Mouse (Mus musculus): ENCODE data around the gene 1700016H13Rik. TPM values are rescaled to one million over a fixed set of nuclear protein-coding genes. Genes with fewer than 3 reads are reported as not detected.

1700016H13Rik gene
- not detected in 2 replicates for total RNA-seq (2023)

DNA sequence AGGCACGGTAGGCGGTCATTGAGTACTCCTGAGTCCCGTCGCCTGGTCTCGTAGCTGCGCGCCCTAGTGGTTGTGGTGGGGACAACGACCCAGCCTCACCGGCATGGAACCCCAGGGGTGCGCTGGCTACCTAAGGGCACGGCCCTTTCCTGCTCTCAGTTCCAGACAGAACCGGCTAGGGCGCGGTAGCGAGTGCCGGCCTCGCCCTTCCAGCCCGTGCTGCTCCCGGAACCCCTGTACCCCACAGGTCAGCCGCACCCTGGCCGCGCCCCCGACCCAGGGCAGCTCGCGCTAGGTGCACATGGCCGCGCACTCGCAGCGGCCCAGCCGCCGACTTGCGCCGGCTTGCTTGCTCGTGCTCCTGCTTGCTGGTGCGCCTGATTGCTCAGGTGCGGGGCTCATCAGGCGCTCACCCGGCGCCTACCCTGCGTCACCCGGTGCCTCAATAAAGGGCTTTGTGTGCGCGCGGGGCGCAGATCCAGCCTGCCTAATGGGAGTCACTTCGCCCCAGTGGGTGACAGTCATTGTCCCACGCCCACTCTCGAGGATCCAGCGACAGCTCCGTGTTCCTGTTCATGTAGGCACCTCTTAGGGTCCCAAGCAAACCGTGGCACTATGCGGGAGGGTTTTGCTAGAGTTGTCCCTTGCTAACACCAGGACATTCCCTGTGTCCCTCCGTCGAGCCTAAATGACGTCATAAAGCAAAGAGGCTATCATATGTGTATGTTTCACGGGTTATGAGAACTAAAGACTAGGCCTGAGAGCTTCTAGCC, at the start of gene 1700016H13Rik:
Gene 1700016H13Rik (minus strand): TSS at position 665 of the 773 bp plus-strand sequence.

DNA sequence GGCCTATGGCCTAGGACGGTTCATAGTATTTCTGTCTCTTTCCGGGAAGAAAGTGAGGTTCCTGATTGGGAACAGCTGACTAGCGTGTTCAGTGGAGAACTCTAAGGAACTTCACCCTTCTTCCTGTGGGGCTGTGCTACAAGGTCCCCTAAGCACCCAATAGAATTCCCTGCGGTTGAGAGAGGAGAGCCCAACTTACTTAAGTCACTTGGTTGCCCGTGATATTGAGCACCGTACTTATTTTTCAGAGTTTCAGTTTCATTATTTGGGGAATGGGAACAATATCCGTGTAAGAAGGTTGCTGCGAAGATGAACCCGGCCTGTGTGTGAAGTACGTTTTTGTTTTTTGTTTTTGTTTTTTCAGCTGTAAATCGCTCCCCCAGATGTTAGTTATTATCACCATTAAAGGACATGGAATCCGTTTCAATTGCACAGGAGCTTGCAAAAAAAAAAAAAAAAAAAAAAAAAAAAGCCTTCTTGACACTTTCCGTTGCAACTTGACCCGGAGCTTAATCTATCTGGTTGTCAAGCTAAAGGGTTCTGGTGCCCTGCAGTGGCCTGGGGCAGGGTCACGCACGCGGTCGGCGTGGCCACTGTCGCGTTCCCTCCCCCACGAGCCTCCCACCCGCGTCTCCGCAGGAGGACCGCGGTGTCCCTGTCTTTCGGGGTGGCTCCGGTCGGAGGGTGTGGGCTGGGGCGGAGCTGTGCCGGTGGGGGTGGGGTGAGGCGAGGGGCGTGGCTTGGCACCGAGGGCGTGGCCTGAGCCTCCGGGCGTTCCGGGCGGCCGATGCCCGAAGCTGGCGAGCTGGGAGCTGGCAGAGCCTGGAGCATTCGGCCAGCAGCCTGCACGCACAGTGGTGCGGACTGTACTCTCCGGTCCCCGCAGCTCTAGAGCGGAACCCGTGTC, 36.1 kb upstream of the 1700016H13Rik start, which contains the start of gene Aff1:
Gene Aff1 (plus strand): TSS at position 751 of the 907 bp plus-strand sequence.

DNA sequence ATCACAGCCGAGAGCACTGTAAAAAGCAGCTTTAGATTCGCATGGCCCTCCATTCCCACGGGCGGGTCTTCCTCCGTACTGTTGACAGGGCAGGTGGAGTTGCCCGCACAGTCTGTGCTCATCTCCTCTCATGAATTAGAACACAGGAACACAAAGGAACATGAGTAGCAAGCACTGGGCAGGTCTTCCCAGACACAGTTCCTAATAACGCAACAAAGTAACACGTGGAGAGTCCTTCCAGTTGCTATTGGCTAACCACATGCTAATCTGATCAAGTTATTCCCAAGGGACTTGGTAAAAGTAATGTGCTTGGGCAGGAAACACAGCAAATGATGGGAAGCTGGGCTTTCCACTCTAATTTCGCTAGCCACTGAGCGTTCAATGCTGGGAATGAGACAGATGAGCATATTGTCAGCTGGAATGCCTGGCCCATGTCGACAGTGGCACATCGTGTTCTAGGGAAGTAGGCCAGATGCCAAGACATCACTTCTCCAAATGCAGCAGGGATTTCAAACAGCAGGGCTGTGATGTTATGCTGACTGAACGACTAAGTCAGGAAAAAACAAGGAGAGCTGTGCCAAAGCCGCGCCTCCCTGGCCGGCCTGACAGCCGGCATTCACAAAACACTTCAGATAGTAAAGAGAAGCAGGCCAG, 26.6 kb downstream of the 1700016H13Rik start, which contains the start of gene Slc10a6:
Gene Slc10a6 (minus strand): TSS at position 293 of the 654 bp plus-strand sequence.

Other genes with a start within 250 kb of the 1700016H13Rik start
- 0.22 and 0.25 TPM in 2 replicates for gene Ptpn13, start 230.8 kb downstream of the 1700016H13Rik start, total RNA-seq (2023)
- gene Slc10a6, start 26.6 kb downstream of the 1700016H13Rik start, total RNA-seq (2023) = not detected in 2 replicates
- 132 and 153 TPM in 2 replicates for gene Aff1, start 36.4 kb upstream of the 1700016H13Rik start, total RNA-seq (2023)

Data from neutrophil, adult 65 days (primary cell).